Mouse (Mus musculus) lung, adult 18-20 months (tissue): ENCODE data around the gene Ptn.
A peak's percentile ranks its signal among the peaks of the same experiment; 100 is the strongest.

Source experiments
- DNase-seq, 2 experiments: peaks; one replicate each; pipeline ENCODE4 v3.0.0; 2022; ENCODE audit warnings: mixed read lengths in 2 of 2

Gene Ptn

GRCm38 (mm10) chr6:36812666-36813515, 2.9 kb upstream of the Ptn start:
- DNase-seq, result no peak

DNA sequence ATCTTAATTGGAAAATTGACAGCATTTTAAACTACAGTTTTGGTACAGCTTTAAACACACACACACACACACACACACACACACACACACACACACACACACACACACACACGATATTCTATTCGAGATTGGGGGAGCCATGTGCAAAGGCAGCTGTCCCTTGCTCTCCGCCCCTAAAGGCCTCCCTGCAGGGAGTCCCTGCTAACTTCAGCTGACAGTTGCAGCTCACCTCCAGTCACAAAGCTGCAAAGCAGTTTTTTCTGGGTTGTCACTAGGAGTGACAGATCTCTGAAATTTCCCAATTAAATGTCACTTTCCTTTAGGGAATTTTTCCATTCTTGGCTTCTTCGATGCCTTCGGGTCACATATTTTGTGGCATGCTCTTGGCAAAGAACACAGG, 428 bp upstream of the Ptn start:
- DNase-seq, result no peak

DNA sequence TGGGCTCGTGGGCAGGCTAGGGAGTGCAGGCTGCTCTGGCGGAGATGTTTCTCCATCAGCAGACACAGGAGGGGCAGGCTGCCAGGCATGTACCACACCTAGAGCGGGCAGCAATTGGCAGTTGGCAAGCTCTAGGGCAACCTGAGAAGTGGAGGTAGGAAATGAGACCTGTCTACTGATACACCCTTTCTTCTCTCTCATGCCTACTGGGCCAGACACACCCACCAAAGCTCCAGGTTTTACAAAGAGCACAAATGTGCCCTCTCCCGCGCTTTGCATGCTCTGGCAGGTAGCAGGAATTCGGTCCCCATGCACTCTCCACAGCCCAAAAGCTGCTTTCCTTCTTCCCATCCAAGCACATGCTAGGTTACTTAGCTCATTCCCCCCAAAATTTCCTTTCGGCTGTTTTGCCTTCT, 701 bp downstream of the Ptn start:
- peak; percentile 8 to 22 for DNase-seq

- no peak for DNase-seq
Observed at GRCm38 (mm10) chr6:36808306-36809058, 1.5 kb downstream of the Ptn start.

DNA sequence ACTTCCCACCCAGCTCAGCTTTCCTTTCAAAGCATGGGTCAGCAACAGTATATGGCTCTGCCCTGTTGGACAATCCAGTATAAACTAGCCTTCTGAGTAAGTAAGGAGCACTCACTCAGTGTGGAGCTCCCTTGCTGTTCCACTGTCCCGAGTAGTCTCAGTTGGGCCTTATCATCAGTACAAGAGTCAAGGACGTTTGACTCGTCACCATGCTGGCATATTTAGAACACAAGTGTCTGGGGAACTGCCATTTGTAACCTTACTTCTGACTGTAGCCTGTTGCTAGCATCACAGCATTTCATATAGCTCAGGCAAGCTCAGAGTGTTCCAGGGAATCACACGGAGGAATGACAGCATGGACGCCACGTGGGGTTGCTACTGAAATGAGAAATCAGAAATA, 3.1 kb downstream of the Ptn start:
- DNase-seq, result no peak

GRCm38 (mm10) chr6:36800309-36800946, 9.6 kb downstream of the Ptn start:
- no peak for DNase-seq

DNA sequence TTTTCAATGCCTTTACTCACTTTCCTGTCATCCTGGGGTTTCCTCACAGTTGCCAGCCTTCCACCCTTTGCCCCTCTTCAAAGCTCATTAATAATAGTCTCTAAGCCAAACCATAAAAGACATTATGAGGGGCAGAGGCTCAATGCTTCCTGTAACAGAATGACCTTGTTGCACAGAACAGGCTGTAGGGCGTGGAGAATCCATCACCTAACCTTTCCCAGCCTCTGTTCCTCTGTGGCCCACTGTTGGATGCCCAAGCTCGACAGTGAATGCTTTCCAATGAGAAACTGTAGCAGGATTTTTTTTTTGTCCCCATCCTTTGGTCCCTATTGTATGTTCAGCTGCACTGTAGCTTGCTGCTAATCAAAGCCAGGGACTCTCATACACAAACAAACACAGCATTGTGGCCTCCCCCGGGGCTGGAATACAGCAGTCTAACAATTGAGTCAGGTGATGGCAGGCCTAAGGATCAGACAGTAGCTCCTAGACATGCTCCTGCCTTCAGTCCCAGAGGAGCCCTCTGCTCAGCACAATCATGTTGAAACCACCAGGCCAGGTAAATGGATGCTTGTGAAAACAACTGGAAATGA, 12.9 kb downstream of the Ptn start:
- no peak for DNase-seq

DNA sequence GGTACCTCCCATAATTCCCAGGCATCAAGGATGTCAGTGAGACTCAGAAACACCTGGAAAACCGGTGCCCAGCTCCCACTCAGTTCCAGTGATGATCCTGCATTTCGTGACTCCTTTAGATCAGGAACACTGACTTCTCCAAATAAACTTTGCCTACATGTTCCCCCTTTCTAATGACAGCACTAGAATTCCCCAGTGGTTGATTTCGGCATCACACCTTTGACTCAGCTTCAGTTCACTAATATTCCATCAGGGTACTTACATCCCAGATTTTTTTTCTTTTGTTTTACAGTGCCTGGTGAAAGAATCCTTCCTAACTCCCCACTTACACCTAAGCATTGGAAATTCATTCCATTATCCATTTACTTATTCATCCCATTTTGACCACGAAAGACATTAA, 15.5 kb downstream of the Ptn start:
- DNase-seq, result no peak

GRCm38 (mm10) chr6:36793775-36794174, 16.2 kb downstream of the Ptn start:
- DNase-seq, result no peak

DNA sequence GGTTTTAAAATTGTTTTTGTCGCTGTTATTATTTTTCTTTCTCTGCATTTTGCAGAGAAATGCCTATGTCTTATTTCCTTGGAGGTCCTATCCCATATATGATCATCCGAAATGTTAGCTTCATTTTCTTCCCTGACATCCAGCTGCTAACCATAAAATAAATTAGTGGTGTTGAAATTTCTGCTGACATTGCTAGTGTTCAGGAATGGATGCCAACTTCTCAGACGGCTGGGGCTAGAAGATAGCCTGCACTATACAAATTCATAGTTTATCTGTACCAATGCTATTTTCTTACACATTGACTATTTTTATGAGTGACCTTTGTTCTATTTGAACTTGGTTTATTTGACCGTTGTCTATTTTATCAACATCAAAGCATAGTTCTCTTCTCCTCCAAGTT, 20.8 kb downstream of the Ptn start:
- DNase-seq, result no peak

DNA sequence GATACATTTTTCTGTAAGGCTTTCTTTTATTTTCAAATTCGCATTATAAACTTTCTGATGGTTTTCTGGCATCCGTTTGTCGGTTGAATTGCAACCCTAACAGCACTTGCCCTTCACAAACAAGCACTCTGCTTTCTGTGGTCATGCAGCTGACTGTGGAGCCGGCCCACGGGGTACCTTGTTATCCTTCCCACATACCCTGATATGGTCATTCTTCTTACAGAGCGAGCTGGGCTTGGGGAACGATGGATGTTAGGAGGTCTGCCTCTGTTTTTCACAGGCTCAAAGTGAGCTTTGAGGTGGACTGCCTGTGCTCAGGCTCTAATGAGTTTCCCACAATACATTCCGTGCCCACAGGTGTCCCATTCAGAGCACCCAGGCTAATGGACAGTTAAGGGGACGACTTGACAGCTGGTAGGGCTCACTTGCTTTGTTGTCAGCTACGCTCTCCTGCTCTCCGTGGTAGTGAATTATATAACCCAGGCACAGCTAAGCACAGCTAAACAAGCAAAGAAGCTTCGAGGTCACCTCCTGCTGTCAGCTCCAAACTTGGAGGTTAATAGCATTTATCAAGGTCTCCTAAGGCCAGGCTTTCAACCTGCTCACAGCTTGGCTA, 21.3 kb downstream of the Ptn start:
- no peak for DNase-seq

- DNase-seq, result no peak
Observed at GRCm38 (mm10) chr6:36784682-36785208, 25.3 kb downstream of the Ptn start.

DNA sequence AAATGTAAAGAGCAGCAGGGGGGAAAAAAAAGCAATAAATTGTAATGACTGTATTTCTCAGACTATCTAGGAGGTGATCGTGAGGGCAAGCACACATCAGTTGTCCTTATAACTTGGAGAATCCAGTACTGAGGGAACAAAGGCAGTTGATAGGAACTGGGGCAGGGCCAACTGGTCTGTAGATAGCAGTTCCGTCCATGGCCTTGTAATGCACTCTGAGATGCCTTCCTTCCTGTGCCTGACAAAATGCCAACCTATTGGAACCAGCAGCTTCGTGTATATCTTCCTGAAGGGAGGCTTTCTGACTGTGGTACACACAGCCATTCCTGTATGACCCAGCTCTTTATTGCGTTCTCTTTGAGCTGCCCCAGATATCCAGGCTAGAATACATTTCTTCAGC, 27.5 kb downstream of the Ptn start:
- no peak for DNase-seq

DNA sequence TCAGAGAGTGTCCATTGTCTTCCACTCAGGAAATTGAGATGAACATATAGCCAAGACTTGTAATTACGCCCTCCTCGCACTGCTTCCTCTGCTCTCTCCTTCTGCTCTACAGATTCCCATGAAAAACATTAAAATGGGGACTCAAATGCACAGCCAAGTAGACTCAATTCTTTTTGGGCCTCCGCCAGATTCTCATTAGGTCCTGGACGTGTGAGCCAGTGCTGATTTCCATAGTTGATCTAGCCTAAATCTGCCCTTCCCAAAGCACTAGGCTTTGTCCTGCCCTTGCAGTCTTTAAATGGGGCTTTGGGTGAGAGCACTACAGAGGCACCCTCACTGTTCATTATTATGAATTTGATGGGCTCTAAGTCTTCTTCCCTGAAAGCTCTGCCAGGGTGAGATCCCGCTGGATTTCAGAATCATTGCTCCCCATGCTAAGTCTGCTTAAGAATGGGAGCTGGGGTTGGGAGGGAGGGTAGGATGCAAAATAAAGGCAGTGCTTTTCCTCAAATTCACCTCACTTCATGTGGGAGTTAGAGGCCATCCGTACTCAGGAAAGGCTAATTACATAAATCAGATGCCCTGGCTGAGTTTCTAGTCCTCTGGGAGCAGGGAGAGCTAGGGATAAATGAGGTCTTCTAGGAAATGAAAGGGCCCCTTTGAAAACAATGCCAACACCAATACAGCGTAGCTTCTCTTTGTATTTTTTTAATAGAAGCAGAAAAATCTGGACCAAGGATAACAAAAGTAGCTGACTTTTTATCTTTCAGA, 32.3 kb downstream of the Ptn start:
- DNase-seq, result no peak

- DNase-seq, result no peak
Observed at GRCm38 (mm10) chr6:36777039-36777438, 33.0 kb downstream of the Ptn start.

DNA sequence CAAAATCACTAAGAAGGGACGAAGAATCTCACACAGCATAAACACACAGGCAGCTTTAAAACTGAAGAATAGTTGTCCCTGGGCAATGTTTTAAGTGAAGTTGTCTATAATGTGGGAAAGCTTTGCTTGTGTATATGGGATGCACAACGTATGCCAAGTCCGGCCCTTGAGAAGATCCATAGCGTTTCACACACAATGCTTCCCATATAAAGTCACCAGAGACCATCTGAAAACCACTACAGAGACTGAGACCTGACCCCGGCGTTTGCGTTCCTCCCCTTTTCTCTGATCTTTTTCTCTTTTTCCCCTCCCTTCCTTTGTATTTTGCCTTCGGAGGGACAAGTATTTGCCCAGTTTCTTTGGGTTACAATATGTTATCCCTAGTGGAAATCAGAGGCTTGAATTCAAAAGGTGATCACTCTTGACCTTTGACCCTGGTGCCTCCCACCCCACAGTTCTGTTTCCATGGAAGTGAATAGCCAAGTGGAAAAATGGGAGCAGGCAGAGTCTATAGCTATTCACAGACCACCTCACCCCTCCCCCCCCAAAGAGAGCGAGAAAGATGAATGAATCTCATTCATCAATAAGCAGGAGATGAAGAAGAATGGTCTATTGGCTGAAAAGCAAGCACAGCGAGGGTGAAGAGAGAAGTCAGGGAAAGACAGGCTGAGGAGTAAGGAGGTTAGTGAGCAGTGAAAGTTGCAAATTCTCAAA, 34.2 kb downstream of the Ptn start:
- no peak for DNase-seq

DNA sequence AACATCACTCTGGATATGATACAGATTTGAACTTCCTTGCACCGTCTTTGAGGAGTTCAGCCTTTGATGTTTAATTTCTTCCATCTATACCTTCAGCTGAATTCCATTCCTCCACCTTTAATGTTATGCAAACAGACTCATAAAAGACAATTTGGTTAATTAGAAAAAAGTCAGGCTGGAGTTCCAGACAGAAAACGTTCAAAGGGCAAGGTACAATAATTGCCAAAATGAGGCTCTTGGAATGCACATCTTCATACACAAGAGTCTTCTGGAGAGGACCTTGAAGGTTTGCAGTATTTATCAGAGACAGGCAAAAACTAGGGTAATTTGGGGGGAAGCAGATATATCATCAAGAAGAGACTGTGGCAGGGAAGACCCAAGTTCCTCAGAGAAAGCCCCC, 37.5 kb downstream of the Ptn start:
- DNase-seq, result no peak

DNA sequence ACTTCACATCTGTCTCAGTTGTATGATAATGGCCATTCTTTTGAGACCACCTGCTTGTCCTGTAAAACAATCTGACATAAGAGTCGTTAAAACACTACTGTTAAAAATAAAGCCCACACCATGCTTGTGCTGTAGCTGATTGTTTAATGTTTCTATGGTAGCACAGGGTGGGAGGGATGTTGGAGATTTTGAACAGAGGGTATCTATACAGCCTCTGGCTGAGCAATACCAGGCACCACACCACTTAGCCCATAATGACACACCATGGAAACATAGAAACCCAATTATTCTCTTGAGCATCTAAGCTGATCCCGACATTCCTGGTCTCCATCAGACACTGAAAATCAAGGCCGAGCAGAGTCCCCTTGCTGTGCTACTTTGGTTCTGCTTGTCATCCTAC, 41.0 kb downstream of the Ptn start:
- DNase-seq, result no peak

- DNase-seq, result no peak
Observed at GRCm38 (mm10) chr6:36766941-36767340, 43.1 kb downstream of the Ptn start.

- DNase-seq, result no peak
Observed at GRCm38 (mm10) chr6:36755001-36755885, 54.8 kb downstream of the Ptn start.
